Mouse (Mus musculus) embryonic facial prominence, embryonic 15.5 days (tissue): ENCODE results near the gene Neurod2. TPM values are rescaled to one million over a fixed set of nuclear protein-coding genes. Genes with fewer than 3 reads are reported as not detected.

Source experiments
- ATAC-seq: fragments of 200-750 bp; cut with Nextera tagmentation; 2 replicates; pipeline ENCODE4 v1.8.0; 2017; ENCODE audit warnings: low read depth, moderate TSS enrichment; ENCODE audit not compliant: insufficient number of reproducible peaks, low FRiP score, low TSS enrichment
- H3K27ac ChIP-seq: fragments of 300-500 bp; sonication (generic); replicated peaks from 2 replicates; pipeline ENCODE4 v1.5.1; 2015; ENCODE audit warnings: mild to moderate bottlenecking, inconsistent platforms
- H3K27me3 ChIP-seq: fragments of 300-500 bp; sonication (generic); 2 replicates; pipeline ENCODE4 v1.6.1; 2015; ENCODE audit warnings: inconsistent platforms
- H3K36me3 ChIP-seq: fragments of 300-500 bp; sonication (generic); 2 replicates; pipeline ENCODE4 v1.6.1; 2015; ENCODE audit warnings: mild to moderate bottlenecking, inconsistent platforms
- H3K4me1 ChIP-seq: fragments of 300-500 bp; sonication (generic); 2 replicates; pipeline ENCODE4 v1.6.1; 2015; ENCODE audit warnings: inconsistent platforms
- H3K4me2 ChIP-seq: fragments of 300-500 bp; sonication (generic); replicated peaks from 2 replicates; pipeline ENCODE4 v1.6.1; 2015; ENCODE audit warnings: mild to moderate bottlenecking, inconsistent platforms
- H3K4me3 ChIP-seq: fragments of 300-500 bp; sonication (generic); replicated peaks from 2 replicates; pipeline ENCODE4 v1.5.1; 2015; ENCODE audit warnings: mild to moderate bottlenecking, inconsistent platforms
- H3K9ac ChIP-seq: fragments of 300-500 bp; sonication (generic); 2 replicates; pipeline ENCODE4 v1.6.1; 2015; ENCODE audit warnings: inconsistent platforms
- H3K9me3 ChIP-seq: fragments of 300-500 bp; sonication (generic); replicated peaks from 2 replicates; pipeline ENCODE4 v1.6.1; 2016; ENCODE audit warnings: inconsistent platforms
- WGBS: fragments of 180-500 bp; shearing (Covaris S2); methylation state at CpG from one replicate; pipeline ENCODE4 v1.1.7; 2015; 5-methylcytosine and 5-hydroxymethylcytosine counted together
- polyA plus RNA-seq: library from polyadenylated mRNA; unstranded; fragments of >200 nt; fragmentation: Nextera tagmentation; extraction: Ambion mirVana; gene quantifications from 2 replicates; pipeline ENCODE4 v1.2.1, GENCODE M21; 2015

Gene Neurod2
- polyA plus RNA-seq, 1 experiment from 2014 or later: 0.09 TPM

- no peak overlapping the region for H3K4me2 ChIP-seq
- H3K9me3 ChIP-seq: no peaks in the 10 kb centered on the region
- no peaks in the 10 kb centered on the region for H3K36me3 ChIP-seq
- no peak for ATAC-seq
- H3K27me3 ChIP-seq: peaks cover 71% of the 10 kb centered on the region
- no peak overlapping the region for H3K9ac ChIP-seq
- no peak overlapping the region for H3K27ac ChIP-seq
- WGBS: 75% methylated on average over 18 of the region's 18 CpGs
- no peak overlapping the region for H3K4me3 ChIP-seq
- peaks cover 27% of the 10 kb centered on the region for H3K4me1 ChIP-seq
These were observed 23.0 kb upstream of the Neurod2 start for GRCm38 (mm10) chr11:98352272-98352990.

GRCm38 (mm10) chr11:98349308-98349707 is 19.9 kb upstream of the Neurod2 start:
- no peak overlapping the region for H3K9ac ChIP-seq
- no peak overlapping the region for H3K27ac ChIP-seq
- ATAC-seq: no peak
- H3K4me3 ChIP-seq: peak overlapping the region; percentile 52
- WGBS: 10% methylated on average over 9 of the region's 9 CpGs
- H3K36me3 ChIP-seq: no peaks in the 10 kb centered on the region
- peak overlapping the region; percentile 97 for H3K4me2 ChIP-seq
- H3K9me3 ChIP-seq: no peaks in the 10 kb centered on the region
- peaks cover 16% of the 10 kb centered on the region for H3K4me1 ChIP-seq
- peaks cover 89% of the 10 kb centered on the region for H3K27me3 ChIP-seq

GRCm38 (mm10) chr11:98348083-98348961 is 18.9 kb upstream of the Neurod2 start, which contains the start of gene Ppp1r1b:
Ppp1r1b (plus strand) TSS chr11:98348404.
- peaks cover 16% of the 10 kb centered on the region for H3K4me1 ChIP-seq
- peak within 1 kb of the TSS; percentile 52 for H3K4me3 ChIP-seq
- H3K9me3 ChIP-seq: no peaks in the 10 kb centered on the region
- H3K27ac ChIP-seq: no peak within 1 kb of the TSS
- H3K9ac ChIP-seq: peak within 1 kb of the TSS; percentile 12
- under 1% methylated on average over 55 of the region's 55 CpGs for WGBS
- no peak for ATAC-seq
- peak within 1 kb of the TSS; percentile 97 for H3K4me2 ChIP-seq
- peaks cover 93% of the 10 kb centered on the region for H3K27me3 ChIP-seq
- no peaks in the 10 kb centered on the region for H3K36me3 ChIP-seq

- WGBS: 4% methylated on average over 12 of the region's 12 CpGs
These were observed 18.1 kb upstream of the Neurod2 start for GRCm38 (mm10) chr11:98347385-98348082.

GRCm38 (mm10) chr11:98346168-98346567 is 16.7 kb upstream of the Neurod2 start:
- H3K4me2 ChIP-seq: no peak overlapping the region
- no peak for ATAC-seq
- peaks cover 31% of the 10 kb centered on the region for H3K4me1 ChIP-seq
- H3K27ac ChIP-seq: no peak overlapping the region
- no peak overlapping the region for H3K4me3 ChIP-seq
- H3K9ac ChIP-seq: no peak overlapping the region
- no peaks in the 10 kb centered on the region for H3K36me3 ChIP-seq
- no peaks in the 10 kb centered on the region for H3K9me3 ChIP-seq
- H3K27me3 ChIP-seq: peaks cover 82% of the 10 kb centered on the region
- whole genome bisulfite sequencing: 13% methylated on average over 9 of the region's 9 CpGs

More at GRCm38 (mm10) chr11:98347385-98348082, 18.1 kb upstream of the Neurod2 start:
- Histone ChIP-seq H3K27me3 (peaks cover 85% of the 10 kb centered on the region), H3K9me3 (no peaks in the 10 kb centered on the region), H3K4me2 (peak overlapping the region; percentile 97; the same call in 1 of the 2 replicates), H3K27ac (no peak overlapping the region), H3K36me3 (no peaks in the 10 kb centered on the region), H3K4me3 (peak overlapping the region; percentile 52; the same call in 1 of the 2 replicates), H3K4me1 (peaks cover 20% of the 10 kb centered on the region), H3K9ac (no peak overlapping the region)
- no peak for ATAC-seq

GRCm38 (mm10) chr11:98345253-98345652 is 15.8 kb upstream of the Neurod2 start:
- H3K27me3 ChIP-seq: peaks cover 79% of the 10 kb centered on the region
- H3K4me2 ChIP-seq: peak overlapping the region; percentile 44
- WGBS: under 1% methylated on average over 14 of the region's 14 CpGs
- H3K9me3 ChIP-seq: no peaks in the 10 kb centered on the region
- no peaks in the 10 kb centered on the region for H3K36me3 ChIP-seq
- no peak overlapping the region for H3K27ac ChIP-seq
- H3K4me1 ChIP-seq: peaks cover 31% of the 10 kb centered on the region
- ATAC-seq: no peak
- H3K4me3 ChIP-seq: peak overlapping the region; percentile 19; the same call in 1 of the 2 replicates
- no peak overlapping the region for H3K9ac ChIP-seq

GRCm38 (mm10) chr11:98342000-98342945 is 12.8 kb upstream of the Neurod2 start:
- H3K9me3 ChIP-seq: no peaks in the 10 kb centered on the region
- no peaks in the 10 kb centered on the region for H3K36me3 ChIP-seq
- H3K4me2 ChIP-seq: peak overlapping the region; percentile 65
- H3K27ac ChIP-seq: peak overlapping the region; percentile 71
- peak; percentile 75 for ATAC-seq
- H3K9ac ChIP-seq: no peak overlapping the region
- peaks cover 34% of the 10 kb centered on the region for H3K4me1 ChIP-seq
- WGBS: 1% methylated on average over 29 of the region's 29 CpGs
- H3K27me3 ChIP-seq: peaks cover 80% of the 10 kb centered on the region
- H3K4me3 ChIP-seq: peak overlapping the region; percentile 34

- Histone ChIP-seq H3K9me3 (no peaks in the 10 kb centered on the region), H3K4me3 (no peak overlapping the region), H3K9ac (no peak overlapping the region), H3K27ac (no peak overlapping the region), H3K27me3 (peaks cover 80% of the 10 kb centered on the region), H3K36me3 (no peaks in the 10 kb centered on the region), H3K4me1 (peaks cover 34% of the 10 kb centered on the region), H3K4me2 (no peak overlapping the region)
- 54% methylated on average over 4 of the region's 4 CpGs for WGBS
- ATAC-seq: no peak
These were observed 11.7 kb upstream of the Neurod2 start for GRCm38 (mm10) chr11:98341174-98341573.

GRCm38 (mm10) chr11:98340597-98340996 is 11.1 kb upstream of the Neurod2 start:
- Histone ChIP-seq H3K4me3 (no peak overlapping the region), H3K36me3 (no peaks in the 10 kb centered on the region), H3K9ac (no peak overlapping the region), H3K9me3 (no peaks in the 10 kb centered on the region), H3K4me2 (no peak overlapping the region), H3K27ac (no peak overlapping the region), H3K4me1 (peaks cover 34% of the 10 kb centered on the region), H3K27me3 (peaks cover 81% of the 10 kb centered on the region)
- no peak for ATAC-seq
- WGBS: 8% methylated on average over 4 of the region's 4 CpGs

- no peaks in the 10 kb centered on the region for H3K9me3 ChIP-seq
- no peak overlapping the region for H3K9ac ChIP-seq
- peak overlapping the region; percentile 98 for H3K4me2 ChIP-seq
- 5% methylated on average over 11 of the region's 11 CpGs for WGBS
- H3K27ac ChIP-seq: no peak overlapping the region
- peaks cover 35% of the 10 kb centered on the region for H3K4me1 ChIP-seq
- no peak for ATAC-seq
- H3K4me3 ChIP-seq: peak overlapping the region; percentile 54
- H3K27me3 ChIP-seq: peaks cover 82% of the 10 kb centered on the region
- H3K36me3 ChIP-seq: no peaks in the 10 kb centered on the region
These were observed 10.3 kb upstream of the Neurod2 start for GRCm38 (mm10) chr11:98339679-98340287.
